Mouse (Mus musculus) lung, adult 2 months (tissue): Measurements from ENCODE around the gene Tas2r144.

ENCODE experiments used
- CTCF ChIP-seq: fragments of 200-500 bp; IDR thresholded peaks from 2 replicates; pipeline ENCODE4 v1.5.1; 2011; ENCODE audit warnings: mild to moderate bottlenecking, low read length, control low read depth; ENCODE audit not compliant: insufficient read depth
- POLR2A ChIP-seq: fragments of 200-500 bp; IDR thresholded peaks from 2 replicates; pipeline ENCODE4 v1.6.1; 2011; ENCODE audit warnings: low read depth, mild to moderate bottlenecking, control low read depth, low read length, borderline replicate concordance; ENCODE audit errors: extremely low read depth

GRCm38 (mm10) chr6:42182462-42182861 is 32.7 kb upstream of the Tas2r144 start:
- no peak for TF ChIP-seq POLR2A
- TF ChIP-seq CTCF = no peak
